Mouse (Mus musculus) CH12.LX (cell line): ENCODE results near the gene Reln.

ENCODE experiments used
- CHD2 ChIP-seq: IDR thresholded peaks from 2 replicates; pipeline ENCODE4 v1.6.1; 2011; ENCODE audit warnings: low read length, improper control_type of control experiment
- CTCF ChIP-seq, 2 experiments: IDR thresholded peaks in 1 of 2; conservative IDR thresholded peaks in 1 of 2; 2 replicates each; pipeline ENCODE4 v1.5.1; 2011 to 2012; ENCODE audit warnings: low read depth in 2 of 2, low read length in 2 of 2, improper control_type of control experiment in 1 of 2, inconsistent platforms in 1 of 2, mild to moderate bottlenecking in 1 of 2, moderate library complexity in 1 of 2
- E2F4 ChIP-seq: IDR thresholded peaks from 2 replicates; pipeline ENCODE4 v1.6.1; 2011; ENCODE audit warnings: low read depth, low read length, improper control_type of control experiment; ENCODE audit not compliant: insufficient replicate concordance
- EP300 ChIP-seq: IDR thresholded peaks from 2 replicates; pipeline ENCODE4 v1.6.1; 2011; ENCODE audit warnings: low read length, improper control_type of control experiment
- JUND ChIP-seq: conservative IDR thresholded peaks from 2 replicates; pipeline ENCODE4 v1.6.1; 2011; ENCODE audit warnings: low read depth, low read length, improper control_type of control experiment
- MAFK ChIP-seq: IDR thresholded peaks from 2 replicates; pipeline ENCODE4 v1.6.1; 2011; ENCODE audit warnings: low read length, improper control_type of control experiment; ENCODE audit not compliant: insufficient replicate concordance
- MXI1 ChIP-seq: IDR thresholded peaks from 2 replicates; pipeline ENCODE4 v1.6.1; 2011; ENCODE audit warnings: mild to moderate bottlenecking, low read depth, low read length, improper control_type of control experiment
- MYC ChIP-seq: IDR thresholded peaks from 2 replicates; pipeline ENCODE4 v1.6.1; 2011; ENCODE audit warnings: low read depth, mild to moderate bottlenecking, improper control_type of control experiment, low read length
- POLR2A ChIP-seq: IDR thresholded peaks from 2 replicates; pipeline ENCODE4 v1.6.1; 2011; ENCODE audit warnings: low read depth, mild to moderate bottlenecking, improper control_type of control experiment, low read length
- POLR2AphosphoS2 ChIP-seq: IDR thresholded peaks from 2 replicates; pipeline ENCODE4 v1.6.1; 2011; ENCODE audit warnings: low read depth, low read length, improper control_type of control experiment
- TCF12 ChIP-seq: IDR thresholded peaks from 2 replicates; pipeline ENCODE4 v1.6.1; 2014; ENCODE audit warnings: low read depth, mild to moderate bottlenecking, inconsistent platforms, low read length, improper control_type of control experiment
- UBTF ChIP-seq: IDR thresholded peaks from 2 replicates; pipeline ENCODE4 v1.6.1; 2012; ENCODE audit warnings: low read depth, mild to moderate bottlenecking, inconsistent platforms, low read length, improper control_type of control experiment, moderate library complexity
- USF2 ChIP-seq: conservative IDR thresholded peaks from 2 replicates; pipeline ENCODE4 v1.6.1; 2011; ENCODE audit warnings: low read depth, low read length, improper control_type of control experiment
- ZC3H11A ChIP-seq: IDR thresholded peaks from 2 replicates; pipeline ENCODE4 v1.6.1; 2012; ENCODE audit warnings: low read depth, mild to moderate bottlenecking, inconsistent platforms, low read length, improper control_type of control experiment

DNA sequence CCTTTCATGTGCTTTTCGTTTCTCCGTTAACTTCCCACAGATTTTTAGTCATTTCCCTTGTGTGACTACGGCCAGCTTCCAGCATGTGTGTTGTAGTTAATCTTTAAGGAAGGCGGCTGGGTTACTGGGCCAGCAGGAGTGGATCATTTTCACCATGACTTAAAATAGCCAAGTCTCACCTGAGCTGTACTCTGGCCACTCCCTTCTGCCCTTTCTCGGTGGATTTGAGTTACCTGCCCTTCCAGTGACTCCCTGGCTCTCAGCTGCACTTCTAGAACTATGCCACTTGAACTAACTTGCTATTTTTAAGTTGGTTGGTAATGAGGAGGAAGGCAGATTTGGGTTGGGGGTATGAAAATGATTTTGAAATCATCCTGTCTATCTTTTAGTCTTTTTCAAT is 406.4 kb downstream of the Reln start:
- TF ChIP-seq CTCF (conservative IDR thresholded peaks at IDR 0.05 in 1 of 2, IDR thresholded peaks at IDR 0.05 in 1 of 2; ENCODE audit: low read depth in 2 of 2, low read length in 2 of 2) (no peak), MXI1 (no peak), POLR2A (no peak), TCF12 (no peak), EP300 (no peak), UBTF (no peak), POLR2AphosphoS2 (no peak), CHD2 (no peak), USF2 (no peak), MYC (no peak), JUND (no peak), MAFK (no peak), ZC3H11A (no peak), E2F4 (no peak)
